Mouse (Mus musculus) ES-Bruce4 (cell line): ENCODE results near the gene Fndc3b. TPM values are rescaled to one million over a fixed set of nuclear protein-coding genes. Genes with fewer than 3 reads are reported as not detected.

ENCODE experiments used
- H3K27ac ChIP-seq: 2 replicates; pipeline ENCODE4 v1.5.1; 2012; ENCODE audit warnings: low read length, inconsistent platforms; ENCODE audit not compliant: insufficient read depth
- H3K27me3 ChIP-seq: 2 replicates; pipeline ENCODE4 v1.6.1; 2012; ENCODE audit warnings: mild to moderate bottlenecking, low read length, inconsistent platforms; ENCODE audit not compliant: control insufficient read depth, poor library complexity, insufficient read depth, severe bottlenecking
- H3K36me3 ChIP-seq: 2 replicates; pipeline ENCODE4 v1.6.1; 2012; ENCODE audit warnings: inconsistent platforms, mild to moderate bottlenecking, low read length, moderate library complexity; ENCODE audit not compliant: control insufficient read depth, poor library complexity, insufficient read depth, severe bottlenecking
- H3K4me1 ChIP-seq: one replicate; pipeline ENCODE4 v1.8.1; 2011; ENCODE audit warnings: low read length; ENCODE audit not compliant: control insufficient read depth, insufficient read depth
- H3K4me3 ChIP-seq: 2 replicates; pipeline ENCODE4 v1.5.1; 2011; ENCODE audit warnings: low read depth, mild to moderate bottlenecking, low read length
- H3K9ac ChIP-seq: 2 replicates; pipeline ENCODE4 v1.6.1; 2012; ENCODE audit warnings: low read depth, mild to moderate bottlenecking, inconsistent platforms; ENCODE audit not compliant: poor library complexity, severe bottlenecking
- H3K9me3 ChIP-seq: replicated peaks from 2 replicates; pipeline ENCODE4 v1.6.1; 2012; ENCODE audit warnings: mild to moderate bottlenecking, low read length, inconsistent platforms; ENCODE audit not compliant: control insufficient read depth, poor library complexity, insufficient read depth, severe bottlenecking
- CTCF ChIP-seq: IDR thresholded peaks from one replicate; pipeline ENCODE4 v1.8.1; 2011; ENCODE audit warnings: low read depth, low read length
- EP300 ChIP-seq: IDR thresholded peaks from 2 replicates; pipeline ENCODE4 v1.6.1; 2011; ENCODE audit warnings: low read depth, low read length; ENCODE audit not compliant: insufficient read depth
- POLR2A ChIP-seq: IDR thresholded peaks from one replicate; pipeline ENCODE4 v1.8.1; 2011; ENCODE audit warnings: low read length; ENCODE audit not compliant: insufficient read depth
- polyA plus RNA-seq: library from polyadenylated mRNA; stranded (reverse); fragments of >200 nt; gene quantifications from 2 replicates; pipeline ENCODE4 v1.2.4, GENCODE M21; 2011; ENCODE audit warnings: low read depth; ENCODE audit not compliant: missing spikeins, insufficient read depth, insufficient read length

Fndc3b gene
- polyA plus RNA-seq, 1 experiment, result 36.7 TPM

- no peak overlapping the region for H3K4me3 ChIP-seq
- H3K4me1 ChIP-seq, result no peaks in the 10 kb centered on the region
- H3K36me3 ChIP-seq, result no peaks in the 10 kb centered on the region
- H3K9ac ChIP-seq, result no peak overlapping the region
- H3K27me3 ChIP-seq, result no peaks in the 10 kb centered on the region
- H3K9me3 ChIP-seq, result no peaks in the 10 kb centered on the region
- H3K27ac ChIP-seq, result no peak overlapping the region
- TF ChIP-seq POLR2A (no peak), EP300 (no peak), CTCF (no peak)
These were observed 18.0 kb upstream of the Fndc3b start for GRCm38 (mm10) chr3:27728798-27729782.

- H3K9ac ChIP-seq, result no peak overlapping the region
- H3K9me3 ChIP-seq, result no peaks in the 10 kb centered on the region
- no peaks in the 10 kb centered on the region for H3K4me1 ChIP-seq
- no peak overlapping the region for H3K4me3 ChIP-seq
- no peaks in the 10 kb centered on the region for H3K27me3 ChIP-seq
- TF ChIP-seq EP300 (no peak), POLR2A (no peak), CTCF (no peak)
- no peak overlapping the region for H3K27ac ChIP-seq
- H3K36me3 ChIP-seq, result no peaks in the 10 kb centered on the region
These were observed 17.1 kb upstream of the Fndc3b start for GRCm38 (mm10) chr3:27728176-27728575.

GRCm38 (mm10) chr3:27725752-27726151 lies 14.6 kb upstream of the Fndc3b start:
- H3K36me3 ChIP-seq, result no peaks in the 10 kb centered on the region
- H3K4me3 ChIP-seq, result no peak overlapping the region
- no peak overlapping the region for H3K27ac ChIP-seq
- no peaks in the 10 kb centered on the region for H3K4me1 ChIP-seq
- H3K27me3 ChIP-seq, result no peaks in the 10 kb centered on the region
- TF ChIP-seq CTCF (no peak), EP300 (no peak), POLR2A (no peak)
- H3K9ac ChIP-seq, result no peak overlapping the region
- no peaks in the 10 kb centered on the region for H3K9me3 ChIP-seq

- no peak overlapping the region for H3K9ac ChIP-seq
These were observed 13.1 kb upstream of the Fndc3b start for GRCm38 (mm10) chr3:27724208-27724607.

GRCm38 (mm10) chr3:27718829-27719365 lies 7.8 kb upstream of the Fndc3b start:
- Histone ChIP-seq H3K9me3 (no peaks in the 10 kb centered on the region), H3K36me3 (no peaks in the 10 kb centered on the region), H3K27ac (no peak overlapping the region), H3K9ac (no peak overlapping the region), H3K27me3 (no peaks in the 10 kb centered on the region), H3K4me1 (peaks cover under 1% of the 10 kb centered on the region), H3K4me3 (no peak overlapping the region)
- TF ChIP-seq POLR2A, result no peak

More at GRCm38 (mm10) chr3:27724208-27724607, 13.1 kb upstream of the Fndc3b start:
- Histone ChIP-seq H3K4me3 (no peak overlapping the region), H3K27ac (no peak overlapping the region), H3K36me3 (no peaks in the 10 kb centered on the region), H3K9me3 (no peaks in the 10 kb centered on the region), H3K27me3 (no peaks in the 10 kb centered on the region), H3K4me1 (no peaks in the 10 kb centered on the region)
- TF ChIP-seq EP300, result no peak
- no peak for TF ChIP-seq POLR2A
- TF ChIP-seq CTCF, result no peak

GRCm38 (mm10) chr3:27713971-27714370 lies 2.9 kb upstream of the Fndc3b start:
- H3K4me3 ChIP-seq, result no peak overlapping the region
- H3K27me3 ChIP-seq, result no peaks in the 10 kb centered on the region
- no peaks in the 10 kb centered on the region for H3K36me3 ChIP-seq
- no peak overlapping the region for H3K27ac ChIP-seq
- no peak overlapping the region for H3K9ac ChIP-seq
- no peaks in the 10 kb centered on the region for H3K9me3 ChIP-seq
- TF ChIP-seq EP300 (no peak), POLR2A (no peak), CTCF (no peak)
- H3K4me1 ChIP-seq, result peaks cover 3% of the 10 kb centered on the region
